Mouse (Mus musculus) megakaryocyte, embryonic 14.5 days (primary cell): ENCODE measurements around the gene Cry2.

Experiments used
- FLI1 ChIP-seq: IDR thresholded peaks from 2 replicates; pipeline ENCODE4 v1.6.1; 2012; ENCODE audit warnings: low read length, inconsistent platforms, mixed read lengths
- GATA1 ChIP-seq: IDR thresholded peaks from 3 replicates; pipeline ENCODE4 v1.6.1; 2012; ENCODE audit warnings: mixed read lengths, low read length, inconsistent platforms, borderline replicate concordance

- no peak for TF ChIP-seq FLI1
- no peak for TF ChIP-seq GATA1
Measured at GRCm38 (mm10) chr2:92483505-92483904, 49.7 kb upstream of the Cry2 start.
